Mouse (Mus musculus) small intestine, adult 2 months (tissue): ENCODE measurements around the gene Abca8a.

ENCODE experiments used
- CTCF ChIP-seq: fragments of 200-500 bp; IDR thresholded peaks from 2 replicates; pipeline ENCODE4 v1.5.1; 2012; ENCODE audit warnings: low read depth, mild to moderate bottlenecking, control low read depth, inconsistent platforms, low read length, moderate library complexity, mixed read lengths; ENCODE audit not compliant: insufficient replicate concordance, insufficient read length; ENCODE audit errors: extremely low read depth
- POLR2A ChIP-seq: fragments of 200-500 bp; IDR thresholded peaks from 2 replicates; pipeline ENCODE4 v1.6.1; 2012; ENCODE audit warnings: low read depth, mild to moderate bottlenecking, control low read depth, inconsistent platforms, low read length, moderate library complexity

DNA sequence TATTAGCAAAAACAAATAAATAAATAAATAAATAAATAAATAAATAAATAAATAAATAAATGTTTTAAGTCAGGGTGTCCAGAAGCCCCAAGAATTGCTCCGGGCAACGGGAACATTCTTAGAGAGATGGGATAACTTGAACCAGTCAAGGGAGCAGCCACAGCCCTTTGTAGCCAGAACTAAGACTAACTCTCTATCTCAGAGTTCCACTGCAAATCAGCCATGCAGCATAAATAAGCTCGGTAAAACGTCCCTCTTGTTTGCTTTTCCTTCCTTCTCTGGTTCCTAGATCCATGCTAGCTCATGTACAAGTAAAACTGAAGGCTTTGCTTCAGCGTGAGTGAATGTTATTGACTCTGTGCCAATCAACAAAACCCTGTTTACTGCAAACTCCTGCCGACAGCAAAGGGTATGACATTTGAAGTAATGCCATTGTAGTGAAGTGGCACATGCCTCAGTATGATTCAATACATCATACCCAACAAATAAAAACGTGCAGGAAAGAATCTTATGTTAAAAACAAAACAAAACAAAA is 865 bp downstream of the Abca8a start:
- TF ChIP-seq POLR2A: no peak
- TF ChIP-seq CTCF: no peak
